Mouse (Mus musculus): ENCODE data around the gene Dscaml1.

The Dscaml1 gene

DNA sequence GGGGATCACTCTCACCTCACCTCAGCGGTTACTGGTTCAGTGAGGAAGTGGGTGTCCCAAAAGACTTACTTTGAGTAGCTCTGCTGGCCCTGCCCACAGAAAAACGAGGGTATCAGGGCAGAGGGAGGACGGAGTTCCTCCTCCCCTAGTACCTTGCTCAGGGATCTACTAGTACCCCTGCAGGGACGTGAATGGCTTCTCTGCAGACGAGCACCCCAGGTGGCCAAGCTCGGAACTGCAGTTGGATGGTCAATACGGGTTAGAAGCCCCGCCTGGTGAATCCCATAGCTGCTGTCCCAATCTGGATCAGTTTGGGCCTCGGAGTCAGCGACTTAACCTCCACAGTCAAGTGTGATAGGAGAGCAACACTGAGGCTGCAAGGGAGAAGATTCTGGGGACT, 14.1 kb upstream of the Dscaml1 start:
- peak; percentile 92 for DNase-seq

DNA sequence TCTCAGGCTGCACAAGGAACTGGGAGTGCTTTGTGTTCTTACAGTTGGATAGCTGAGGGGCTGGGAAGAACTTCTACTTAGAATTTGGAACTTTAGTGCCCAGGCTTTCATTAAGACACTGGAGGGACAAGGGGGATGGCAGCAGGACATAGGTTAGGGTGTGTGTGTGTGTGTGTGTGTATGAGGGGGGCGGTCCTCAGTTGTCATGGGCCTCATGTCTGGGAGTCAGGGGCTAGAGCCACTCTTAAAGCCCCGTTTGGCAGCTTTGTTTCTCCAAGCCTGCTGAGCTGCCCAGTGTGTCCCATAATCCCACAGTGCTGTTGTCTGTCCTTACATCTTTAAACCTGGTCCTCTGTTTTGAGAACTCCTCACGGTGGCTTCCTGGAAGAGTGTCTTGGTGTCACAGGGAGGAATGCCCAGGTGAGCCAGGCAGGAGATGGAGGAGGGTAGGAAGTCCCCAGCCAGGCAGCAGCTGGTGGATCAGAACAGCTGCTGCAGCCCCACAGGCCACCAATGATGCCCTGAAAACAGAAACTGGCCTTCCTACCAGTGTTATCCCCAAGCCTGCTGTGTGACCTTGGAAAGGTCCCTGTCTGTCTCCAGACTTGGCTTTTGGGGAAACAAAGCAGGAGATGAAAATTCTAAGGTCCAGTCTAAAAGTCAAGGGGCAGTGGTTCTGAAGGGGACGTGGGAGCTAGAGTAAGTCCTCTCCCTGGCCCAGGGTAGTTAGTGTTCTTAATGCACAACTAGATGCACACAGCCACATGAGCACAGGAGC, 13.5 kb upstream of the Dscaml1 start:
- no peak for DNase-seq

DNA sequence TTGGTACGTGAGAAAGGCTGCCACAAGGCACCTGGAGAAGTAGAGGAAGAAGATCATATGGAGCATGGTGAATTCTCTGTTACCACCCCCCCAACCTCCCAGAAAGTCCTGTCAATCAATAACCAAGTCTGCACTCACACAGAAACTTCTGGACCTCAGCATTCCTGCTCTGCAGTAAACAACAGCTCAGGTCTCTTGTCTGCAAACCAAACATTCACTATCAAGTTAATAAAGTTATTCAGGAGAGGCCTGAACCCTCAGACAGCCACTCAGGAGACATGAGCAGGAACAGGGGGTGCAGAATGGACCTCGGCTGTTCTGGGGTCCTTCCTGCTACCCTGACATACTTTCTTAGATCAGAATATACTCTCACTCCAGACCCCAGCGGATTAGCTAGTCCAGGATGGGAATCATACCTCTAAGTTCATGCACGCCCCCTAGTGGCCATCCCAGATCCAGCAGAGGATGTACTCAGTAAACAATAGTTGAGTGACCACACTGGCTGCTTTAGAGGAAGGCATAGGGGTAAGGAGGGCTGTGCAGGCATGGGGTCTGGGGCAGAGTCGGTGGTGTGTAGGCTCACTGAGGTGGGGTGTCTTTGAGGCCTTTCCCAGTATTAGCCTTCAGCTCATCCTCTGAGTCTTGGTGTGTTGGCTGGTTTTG, 12.8 kb upstream of the Dscaml1 start:
- DNase-seq, result peak; percentile 50

DNA sequence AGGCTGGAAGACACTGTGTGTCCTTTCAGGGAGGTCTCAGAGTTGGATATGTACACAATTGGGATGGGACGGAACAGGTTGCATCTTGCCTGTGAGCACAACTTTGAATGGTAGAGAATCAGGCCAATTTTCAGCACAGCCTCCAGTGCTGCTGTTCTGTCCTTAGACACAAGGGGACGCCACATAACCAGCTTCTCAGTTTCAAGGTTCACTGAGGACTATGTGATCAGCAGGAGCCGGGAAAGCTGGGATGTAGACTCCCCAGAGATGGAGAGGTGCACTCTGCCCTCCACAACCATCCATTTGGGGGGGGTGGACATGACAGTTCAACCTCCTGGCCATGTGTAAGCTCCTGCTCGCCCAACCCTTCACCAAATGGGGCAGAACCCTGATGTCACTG, 10.5 kb upstream of the Dscaml1 start:
- peak; percentile 65 for DNase-seq

DNA sequence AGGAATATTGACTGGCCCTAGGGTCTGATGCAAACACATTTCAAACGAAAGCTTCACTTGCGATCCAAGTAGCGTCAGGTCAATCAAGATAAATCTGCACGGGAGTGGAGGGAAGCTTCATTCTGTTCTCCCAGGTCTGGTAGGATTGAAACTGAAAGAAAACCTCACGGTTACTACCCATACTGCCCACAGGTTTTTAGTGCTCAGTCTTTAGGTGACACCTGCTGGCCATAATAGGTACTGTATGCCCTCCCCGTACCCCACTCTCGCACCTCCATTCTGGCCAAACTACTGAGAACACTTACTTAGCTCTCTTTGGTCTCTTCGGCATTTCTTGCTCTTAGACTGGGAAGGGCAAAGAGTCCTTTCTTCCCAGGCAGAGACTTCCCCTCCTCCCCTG, 9.2 kb upstream of the Dscaml1 start:
- peak; percentile 67 for DNase-seq

DNA sequence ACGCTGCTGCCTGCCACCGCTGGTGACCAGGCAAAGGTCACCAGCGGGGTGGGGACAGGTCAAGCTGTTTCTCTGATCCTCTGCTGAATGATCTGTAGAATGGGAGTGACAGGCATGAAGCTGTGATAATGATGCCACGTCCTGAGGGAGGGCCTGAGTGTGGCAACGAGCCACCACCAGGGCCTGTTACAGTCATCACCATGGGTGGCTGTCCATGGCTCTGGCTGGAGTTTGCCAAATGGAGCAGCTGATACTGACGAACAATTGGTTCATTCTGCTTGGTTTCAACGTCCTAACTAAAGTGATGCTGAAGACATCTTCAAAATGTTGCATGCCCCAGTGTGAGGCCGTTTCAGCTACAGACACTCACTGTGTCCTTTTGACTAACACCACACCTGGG, 8.2 kb upstream of the Dscaml1 start:
- DNase-seq, result no peak

DNA sequence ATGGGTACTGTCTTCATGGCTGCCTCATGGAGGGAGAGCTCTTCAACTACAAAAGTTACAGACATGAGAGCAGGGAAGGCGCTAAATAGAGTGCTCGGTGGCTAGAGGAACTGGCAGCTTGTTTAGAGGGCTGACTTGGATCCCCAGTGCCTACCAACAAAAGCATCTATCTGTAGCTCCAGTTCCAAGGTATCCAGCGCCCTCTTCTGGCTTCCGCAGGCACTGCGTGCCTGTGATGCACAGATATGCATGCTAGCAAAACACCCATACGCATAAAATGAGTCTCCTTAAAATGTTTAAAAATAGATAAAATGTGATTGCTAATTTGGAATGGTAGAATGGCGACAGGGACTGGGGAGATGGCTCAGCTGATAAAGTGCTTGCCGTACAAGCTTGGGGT, 5.2 kb upstream of the Dscaml1 start:
- no peak for DNase-seq

DNA sequence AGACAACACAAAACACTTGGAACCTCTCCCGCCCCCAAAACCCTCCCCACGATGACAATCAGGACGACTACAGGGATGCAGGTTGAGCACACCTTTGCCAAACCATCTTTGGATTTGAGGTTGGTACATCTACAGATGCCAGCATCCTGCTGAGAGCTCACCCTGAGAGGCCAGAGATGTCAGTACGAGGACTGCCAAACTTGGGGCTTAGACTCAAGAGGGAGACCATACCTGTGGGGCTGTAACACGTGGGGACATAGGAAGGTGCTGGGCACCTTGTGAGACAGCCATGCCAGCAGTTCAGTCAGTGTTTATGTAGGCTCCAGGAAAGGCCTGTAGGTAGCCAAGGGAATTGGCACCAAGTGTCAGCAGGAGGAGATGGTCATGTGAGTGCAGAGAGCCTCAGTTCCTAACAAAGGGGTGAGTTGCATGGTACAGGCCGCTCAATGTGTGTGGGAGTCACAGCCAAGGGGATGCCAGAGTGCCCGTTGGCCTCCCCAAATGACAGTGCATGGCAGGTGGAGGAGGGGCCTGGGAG, 3.6 kb upstream of the Dscaml1 start:
- no peak for DNase-seq

DNA sequence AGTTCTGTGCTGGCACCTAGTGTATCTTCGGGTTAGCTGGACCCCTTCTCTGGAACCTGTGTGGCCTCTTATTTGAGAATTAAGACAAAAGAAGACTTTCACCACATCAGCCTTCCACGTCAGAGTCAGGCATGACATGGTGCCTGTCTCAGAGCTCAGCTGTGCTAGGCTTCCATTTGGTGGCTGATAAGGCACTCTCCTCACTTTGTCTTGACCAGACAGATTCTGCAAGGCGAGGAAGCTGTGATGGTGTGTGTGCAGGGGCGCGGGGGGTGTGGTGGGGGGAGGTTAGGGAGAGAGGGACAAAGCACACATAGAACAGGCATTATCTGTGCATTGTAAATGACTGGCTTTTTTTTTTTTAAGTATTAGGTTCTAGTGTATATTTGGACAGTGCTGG, 3.0 kb downstream of the Dscaml1 start:
- no peak for DNase-seq

DNA sequence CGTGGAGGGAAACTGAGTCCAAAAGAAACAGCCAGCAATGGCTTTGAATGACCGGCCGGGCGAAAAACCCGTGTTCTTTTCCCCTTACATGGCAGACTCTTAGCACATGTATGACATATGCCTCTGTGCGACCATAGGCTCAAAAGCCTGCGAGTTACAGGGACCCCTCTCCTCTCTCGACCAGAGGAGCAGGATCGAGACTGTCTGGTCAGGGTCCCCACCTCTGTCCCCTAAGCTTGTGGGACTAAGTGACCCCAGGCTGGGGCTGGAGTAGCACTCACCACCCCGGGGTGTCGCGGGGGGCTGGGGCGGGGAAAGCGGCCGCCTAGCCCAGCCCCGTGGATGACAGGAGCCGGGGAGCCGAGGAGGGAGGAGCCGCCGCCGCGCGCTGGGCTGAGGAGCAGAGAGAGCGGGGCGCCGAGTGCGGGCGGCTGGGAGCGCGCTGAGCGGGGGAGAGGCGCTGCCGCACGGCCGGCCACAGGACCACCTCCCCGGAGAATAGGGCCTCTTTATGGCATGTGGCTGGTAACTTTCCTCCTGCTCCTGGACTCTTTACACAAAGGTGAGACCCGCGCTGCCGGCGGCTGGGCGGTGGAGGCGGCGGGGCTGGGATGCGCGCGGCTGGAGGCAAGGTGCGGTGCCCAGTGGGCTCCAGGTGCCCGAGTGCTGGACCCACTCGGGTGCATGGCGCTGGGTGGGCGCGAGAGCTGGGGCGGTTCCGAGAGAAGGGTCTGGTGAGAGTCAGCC, 3.7 kb downstream of the Dscaml1 start:
- no peak for DNase-seq

DNA sequence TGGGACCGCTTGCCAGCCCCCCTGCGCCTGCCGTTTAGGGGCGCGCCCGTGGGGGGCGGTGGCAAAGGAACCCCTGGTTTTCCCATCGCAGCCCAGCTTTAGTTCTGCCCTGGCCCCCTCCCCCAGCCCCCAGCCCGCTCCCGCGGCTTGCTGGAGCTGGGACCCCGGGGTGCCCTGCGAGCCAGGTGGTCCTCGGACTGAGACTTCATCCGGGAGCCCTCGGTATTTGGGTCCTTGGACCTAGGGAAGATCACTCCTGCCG, 4.2 kb downstream of the Dscaml1 start:
- DNase-seq, result no peak

DNA sequence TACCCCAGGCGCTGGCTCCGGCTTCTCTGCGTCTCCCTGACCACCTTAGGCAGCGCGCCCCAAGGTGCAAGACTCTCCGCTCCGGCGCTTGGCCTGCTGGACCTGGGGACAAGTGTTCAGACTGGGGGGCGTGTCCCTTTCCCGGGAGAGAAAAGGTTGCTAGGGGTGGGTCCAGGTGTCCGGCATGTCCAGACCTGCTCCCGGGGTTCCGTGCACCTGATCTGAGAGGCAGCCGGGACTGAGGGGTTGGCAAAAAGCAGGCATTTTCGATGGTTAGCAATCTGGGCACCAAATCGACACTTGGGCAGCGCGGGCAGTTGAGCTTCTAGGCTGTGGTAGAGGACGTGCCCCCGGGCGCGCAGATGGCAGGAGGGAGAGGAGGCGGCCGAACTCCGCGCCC, 4.7 kb downstream of the Dscaml1 start:
- DNase-seq, result no peak

DNA sequence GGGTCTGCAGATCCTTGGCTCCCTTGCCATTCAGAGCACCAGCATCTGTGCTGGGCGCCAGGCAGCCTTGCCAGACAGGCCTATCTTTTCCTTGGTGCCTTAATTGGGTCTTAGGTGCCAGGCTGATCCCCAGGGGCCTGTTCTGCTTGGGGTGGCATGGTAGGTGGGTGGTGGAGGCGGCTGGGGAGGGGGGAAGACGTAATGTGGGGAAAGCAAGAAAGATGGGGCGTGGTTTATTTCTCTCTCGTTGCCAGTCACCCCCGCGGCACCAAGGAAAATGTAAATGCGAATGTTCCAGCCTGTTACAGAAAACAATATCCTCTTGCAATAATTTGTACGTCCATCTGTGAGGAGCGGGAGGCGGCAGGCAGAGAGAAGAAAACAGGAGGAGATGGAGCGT, 6.2 kb downstream of the Dscaml1 start:
- no peak for DNase-seq

DNA sequence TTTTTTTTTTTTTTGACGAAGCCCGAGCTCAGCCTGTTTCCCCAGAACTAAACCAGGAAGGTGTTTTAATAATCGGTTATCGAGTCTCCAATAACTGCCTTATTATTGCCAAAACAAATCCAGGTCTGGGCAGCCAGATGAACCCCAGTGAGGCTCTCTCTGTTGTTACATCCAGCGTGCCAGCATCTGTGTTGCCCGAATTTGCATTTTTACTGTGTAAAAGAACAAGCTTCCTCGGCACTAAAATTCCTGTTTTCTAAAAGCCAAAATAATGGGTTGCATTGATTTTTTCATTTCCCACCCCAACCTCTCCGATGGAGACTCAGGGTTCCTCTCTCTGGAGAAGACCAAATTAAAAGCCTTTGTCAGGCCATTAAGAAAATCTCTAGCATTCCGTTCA, 6.7 kb downstream of the Dscaml1 start:
- no peak for DNase-seq

DNA sequence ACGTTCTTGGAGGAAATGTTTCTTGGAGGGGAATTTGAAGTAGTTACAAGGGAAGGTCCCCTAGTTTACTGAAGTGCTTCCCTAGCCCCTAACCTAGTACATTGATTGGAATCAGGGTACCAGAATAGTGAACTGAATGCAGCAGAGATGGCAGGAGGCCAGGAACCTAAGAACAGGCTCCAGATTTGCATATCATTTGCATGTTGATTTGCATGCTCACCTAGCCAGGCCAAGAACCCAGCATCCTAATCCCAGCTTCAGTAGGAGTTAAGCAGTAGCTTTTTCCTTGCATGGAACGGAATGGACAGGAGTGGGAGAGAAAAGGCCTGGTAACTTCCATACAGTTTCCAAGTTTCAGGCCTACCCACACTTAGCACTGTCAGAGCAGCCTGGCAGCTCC, 7.7 kb downstream of the Dscaml1 start:
- no peak for DNase-seq

DNA sequence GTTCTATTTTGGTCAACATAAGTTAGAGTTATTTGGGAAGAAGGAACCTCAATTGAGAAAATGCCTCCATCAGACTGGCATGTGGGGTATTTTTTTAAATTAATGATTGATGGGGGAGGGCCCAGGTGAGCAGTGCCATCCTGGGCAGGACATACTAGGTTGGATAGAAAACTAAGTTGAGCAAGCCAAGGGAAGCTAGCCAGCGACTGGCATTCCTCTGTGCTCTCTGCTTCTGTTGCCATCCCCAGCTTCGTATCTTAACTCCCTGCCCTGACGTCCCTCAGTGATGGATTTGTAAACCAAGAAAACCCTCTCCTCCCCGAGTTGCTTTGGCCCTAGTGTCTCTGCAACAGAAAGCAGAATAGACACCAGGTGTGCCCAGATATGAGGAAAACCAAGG, 12.6 kb downstream of the Dscaml1 start:
- DNase-seq, result no peak

DNA sequence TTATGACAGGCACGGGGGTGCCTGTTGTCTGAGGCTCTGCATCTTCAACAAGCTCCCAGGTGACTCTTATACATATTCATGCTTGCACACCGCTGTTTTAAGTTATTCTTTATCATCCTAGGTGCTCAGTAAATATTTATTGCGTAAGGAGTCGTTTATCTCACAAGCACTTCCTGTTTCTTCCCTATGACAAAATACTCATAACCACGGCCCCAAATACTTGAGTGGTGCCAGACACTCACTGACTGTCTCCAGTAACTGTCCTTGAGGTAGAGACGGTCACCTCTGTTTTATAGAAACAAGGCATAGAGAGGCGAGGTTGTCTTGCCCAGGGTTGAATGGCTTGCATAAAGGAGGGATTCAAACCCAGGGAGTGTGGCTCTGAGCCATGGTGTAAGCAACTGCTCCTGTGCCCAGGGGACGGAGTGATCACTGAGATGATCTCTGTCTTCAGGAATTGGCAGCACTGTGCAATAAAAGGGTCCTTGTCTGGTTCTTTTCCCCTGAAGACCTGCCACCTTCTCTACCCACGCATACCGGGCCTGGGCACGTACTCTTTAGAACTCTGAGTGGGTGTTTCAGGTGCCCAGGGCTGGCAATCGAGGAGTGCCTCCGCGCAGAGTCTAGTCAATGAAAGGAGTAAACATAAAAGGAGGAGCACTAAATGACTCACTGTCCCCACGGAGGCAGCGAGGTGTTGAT, 13.8 kb downstream of the Dscaml1 start:
- DNase-seq, result no peak

DNA sequence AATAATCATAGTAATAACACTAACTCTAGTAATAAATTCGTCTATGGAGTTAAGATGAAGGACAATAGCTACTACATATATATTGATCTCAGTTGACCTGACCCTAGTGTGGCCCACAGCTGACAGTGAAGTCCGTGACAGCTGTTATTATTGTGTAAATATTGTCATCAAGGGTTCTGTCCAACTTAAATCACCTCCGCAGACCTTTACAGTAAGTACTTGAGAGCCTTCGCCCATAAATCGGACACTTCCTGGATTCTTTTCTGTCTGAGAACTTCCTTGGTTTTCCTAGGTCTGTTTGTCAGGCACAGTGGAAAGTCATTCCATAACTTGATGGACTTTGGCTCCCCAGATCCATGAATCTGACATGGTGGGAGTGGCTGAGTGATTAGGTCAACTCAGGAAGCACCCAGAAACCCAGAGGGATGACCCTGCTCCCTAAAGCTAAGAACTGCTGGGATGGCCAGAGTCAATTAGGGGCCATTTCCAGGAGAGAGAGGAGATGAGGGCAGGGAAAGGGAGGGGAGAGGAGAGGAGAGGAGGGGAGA, 17.9 kb downstream of the Dscaml1 start:
- no peak for DNase-seq

DNA sequence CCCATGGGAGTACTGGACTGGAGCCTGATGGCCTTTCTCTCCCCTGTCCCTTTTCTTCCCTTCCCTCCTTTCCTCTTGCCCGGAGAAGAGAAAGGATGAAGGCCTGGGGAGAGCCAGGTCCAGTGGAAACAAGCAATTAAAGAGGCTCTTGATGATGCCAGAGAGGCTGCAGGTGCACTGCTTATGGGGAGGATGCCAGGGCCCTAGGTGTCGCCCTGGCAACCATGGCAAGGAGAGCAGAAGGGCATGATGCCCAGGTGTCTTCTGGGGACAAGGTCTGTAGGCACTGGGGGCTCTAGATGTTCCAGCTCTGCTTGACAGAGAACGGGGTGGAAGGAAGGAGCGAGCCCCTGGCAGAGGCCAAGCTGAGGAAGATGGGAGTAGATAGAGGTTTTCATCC, 23.2 kb downstream of the Dscaml1 start:
- no peak for DNase-seq

DNA sequence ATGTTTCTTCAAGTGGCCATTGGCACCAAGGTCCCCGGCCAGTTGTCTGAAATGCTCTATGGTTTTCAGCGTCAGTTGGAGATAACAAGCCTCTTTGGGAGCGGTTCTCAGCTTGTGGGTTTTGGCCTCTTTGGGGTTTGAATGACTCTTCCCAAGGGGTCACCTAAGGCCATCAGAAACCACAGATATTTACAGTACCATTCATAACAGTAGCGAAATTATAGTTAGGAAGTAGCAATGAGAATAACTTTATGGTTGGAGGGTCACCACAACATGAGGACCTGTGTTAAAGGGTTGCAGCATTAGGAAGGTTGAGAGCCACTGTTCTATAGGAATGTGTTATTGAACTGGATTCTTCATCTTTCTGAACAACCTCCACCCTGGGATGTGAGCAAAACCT, 24.9 kb downstream of the Dscaml1 start:
- DNase-seq, result no peak

DNA sequence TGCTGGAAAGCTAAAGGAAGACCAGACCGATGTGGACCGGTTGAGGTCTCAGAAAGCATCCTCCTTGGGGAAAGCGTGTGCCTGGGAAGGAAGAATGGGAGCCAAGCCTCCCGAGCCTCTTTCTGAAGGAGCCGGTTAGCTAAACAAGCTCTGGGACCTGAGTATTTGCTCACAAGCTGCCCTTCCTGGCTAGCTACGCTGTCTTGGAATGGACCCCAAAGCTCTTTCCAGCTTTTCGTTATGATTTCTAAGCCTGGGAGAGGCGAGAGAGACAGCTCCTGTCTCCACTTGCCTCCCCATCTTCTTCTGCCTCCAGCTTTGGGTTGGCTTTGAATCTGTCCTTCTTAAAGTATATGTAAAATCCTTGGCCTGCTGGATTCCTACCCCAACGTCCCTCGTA, 27.6 kb downstream of the Dscaml1 start:
- DNase-seq, result no peak

DNA sequence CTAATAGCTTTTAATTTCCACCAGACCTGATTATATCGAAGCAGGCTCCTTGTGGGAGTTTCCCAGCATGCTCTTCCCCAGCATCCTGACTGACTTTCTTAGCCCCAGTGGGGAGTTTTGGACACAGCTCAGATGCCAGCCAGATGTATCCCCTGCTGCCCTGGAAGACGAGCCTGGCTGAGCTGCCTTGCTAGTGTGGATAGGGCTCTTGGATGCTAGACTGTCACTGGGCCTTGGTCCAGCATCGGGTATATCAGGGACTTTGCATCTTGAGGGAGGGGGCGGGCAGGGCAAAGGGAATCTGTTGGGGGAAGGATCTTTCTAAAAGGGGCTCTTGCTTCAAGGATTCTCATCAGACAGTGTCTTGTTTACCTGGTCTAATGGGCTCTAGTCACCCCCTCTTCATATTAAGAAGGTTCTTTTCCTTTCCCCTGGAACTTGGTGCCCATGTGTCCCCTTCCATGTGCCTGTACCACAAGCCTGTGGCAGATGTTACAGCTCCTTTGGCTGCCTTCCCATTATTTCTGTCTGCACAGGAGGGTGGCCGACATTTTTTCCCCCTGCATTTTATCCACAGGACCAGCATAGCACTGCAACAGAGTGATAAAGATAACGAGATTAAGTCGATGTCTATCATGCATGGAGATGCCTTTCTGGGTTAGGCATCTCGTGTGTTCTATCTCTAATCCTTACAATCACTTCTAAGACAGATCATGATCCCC, 28.6 kb downstream of the Dscaml1 start:
- no peak for DNase-seq

DNA sequence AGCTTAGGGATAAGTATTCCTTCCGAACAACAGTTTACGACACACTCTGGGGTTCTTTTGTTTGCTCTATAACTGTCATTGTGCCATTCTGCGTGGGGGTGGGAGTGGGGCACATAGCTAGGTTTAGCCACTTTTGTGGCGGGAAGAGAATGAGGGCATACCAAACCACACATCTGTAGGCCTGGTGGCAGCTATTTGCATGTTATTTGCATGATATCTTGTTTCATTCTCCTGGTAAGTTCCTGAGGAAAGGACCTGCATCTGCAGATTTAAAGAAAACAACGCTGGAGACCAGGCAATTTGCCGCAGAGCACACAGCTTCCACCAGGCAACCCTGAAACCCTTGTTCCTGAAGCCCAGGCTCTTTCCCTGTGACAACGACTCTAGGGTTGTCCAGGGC, 30.8 kb downstream of the Dscaml1 start:
- DNase-seq, result no peak
